26 mouse cellular contexts compared by ENCODE assay signal in genomic region chr6:128429826-128430225, GRCm38 (mm10). TPM values are rescaled to one million over a fixed set of nuclear protein-coding genes. Genes with fewer than 3 reads are reported as not detected.
DNase-seq lines count a peak whose midpoint lies in the region; ATAC-seq and TF ChIP-seq lines count a peak whose summit lies in the region.
"Had no signal": no experiment of that assay in that cellular context is flagged by ENCODE, and none has a peak within 500 bp of the region (broad histone marks: within the 10 kb centered on the region; RNA-seq: fewer than 3 reads in every experiment).

No protein-coding gene starts in this region.

- H3K4me1 ChIP-seq in lung, adult 2 months (ENCODE audit: control insufficient read depth, insufficient read depth, low read length), result peaks cover 3% of the 10 kb centered on the region; the same call in 1 of the 2 replicates
- no peaks in the 10 kb centered on the region for H3K4me1 ChIP-seq in stomach, postnatal 0 days (replicated peaks; ENCODE audit: control insufficient read depth, insufficient read depth)
- H3K4me1 ChIP-seq in liver, embryonic 12.5 days, result peaks cover 37% of the 10 kb centered on the region

- peaks cover 35% of the 10 kb centered on the region for H3K36me3 ChIP-seq in stomach, postnatal 0 days (ENCODE audit: control insufficient read depth, insufficient read depth, low read length)
- peaks cover 74% of the 10 kb centered on the region for H3K36me3 ChIP-seq in liver, embryonic 12.5 days

- H3K4me2 ChIP-seq in stomach, postnatal 0 days (replicated peaks; ENCODE audit: low read depth), result no peak overlapping the region
- H3K4me2 ChIP-seq in liver, embryonic 12.5 days, result no peak overlapping the region
- H3K4me2 ChIP-seq: embryonic facial prominence, embryonic 15.5 days; heart, embryonic 13.5 days; hindbrain, embryonic 15.5 days had no signal

- H3K27me3 ChIP-seq in stomach, postnatal 0 days (ENCODE audit: control insufficient read depth, insufficient read depth, low read length), result no peaks in the 10 kb centered on the region
- no peaks in the 10 kb centered on the region for H3K27me3 ChIP-seq in liver, embryonic 12.5 days (replicated peaks)
- H3K27me3 ChIP-seq: embryonic facial prominence, embryonic 15.5 days; heart, embryonic 13.5 days; hindbrain, embryonic 15.5 days had no signal

- no peak for TF ChIP-seq CTCF in lung, adult 2 months (IDR thresholded peaks at IDR 0.05; ENCODE audit: insufficient read depth, low read length)
- no peak for TF ChIP-seq CTCF in stomach, postnatal 0 days (IDR thresholded peaks at IDR 0.05; ENCODE audit: low read depth)

- DNase-seq in cerebellum, adult 9-11 months, result peak; percentile 5
- no peak for DNase-seq in cerebellum, adult 11-12 months
- DNase-seq in lung, postnatal 25 days (ENCODE audit: low spot score), result peak; percentile 18
- DNase-seq in lung, adult 2 months, result no peak
- peak; percentile 53 for DNase-seq in ZHBTc4 (ENCODE audit: low read depth, low spot score)
- no peak for DNase-seq in stomach, postnatal 0 days (ENCODE audit: low spot score)
- DNase-seq in liver, result no peak
- DNase-seq: adrenal gland, postnatal 14 days; B cell, adult 2 months; cerebellum, adult 2 months; cerebellum, postnatal 14 days; embryo, embryonic 11 days; gastrocnemius, adult 2 months; gastrocnemius, postnatal 25 days; heart, postnatal 36 days had no signal

- H3K9me3 ChIP-seq in stomach, postnatal 0 days (ENCODE audit: control insufficient read depth, low read length), result no peaks in the 10 kb centered on the region
- no peaks in the 10 kb centered on the region for H3K9me3 ChIP-seq in liver, embryonic 12.5 days (replicated peaks)
- H3K9me3 ChIP-seq: embryonic facial prominence, embryonic 15.5 days; forebrain, embryonic 10.5 days; heart, embryonic 13.5 days; hindbrain, embryonic 15.5 days had no signal

- TF ChIP-seq POLR2A in lung, adult 2 months (IDR thresholded peaks at IDR 0.05; ENCODE audit: borderline replicate concordance, extremely low read depth, low read depth, low read length), result no peak

- TF ChIP-seq EP300 in stomach, postnatal 0 days (optimal IDR thresholded peaks at IDR 0.05), result no peak

- no peak overlapping the region for H3K4me3 ChIP-seq in lung, adult 2 months (replicated peaks; ENCODE audit: extremely low read depth, low read depth, low read length)
- no peak overlapping the region for H3K4me3 ChIP-seq in stomach, postnatal 0 days (ENCODE audit: low read depth, low read length)
- H3K4me3 ChIP-seq in liver, embryonic 12.5 days, result no peak overlapping the region
- H3K4me3 ChIP-seq: embryonic facial prominence, embryonic 15.5 days; erythroblast, embryonic 14.5 days; forebrain, embryonic 10.5 days; gastrocnemius, adult 2 months; heart, embryonic 13.5 days; hindbrain, embryonic 15.5 days had no signal

- 64% methylated on average over 6 of the region's 6 CpGs for WGBS in lung, adult 2 months
- WGBS in stomach, postnatal 0 days, result 81% methylated on average over 6 of the region's 6 CpGs
- 68% methylated on average over 6 of the region's 6 CpGs for WGBS in liver, embryonic 12.5 days (ENCODE audit: insufficient replicate concordance)

- H3K9ac ChIP-seq in stomach, postnatal 0 days (ENCODE audit: low read length), result no peak overlapping the region
- H3K9ac ChIP-seq in liver, embryonic 12.5 days, result no peak overlapping the region
- H3K9ac ChIP-seq: embryonic facial prominence, embryonic 15.5 days; heart, embryonic 13.5 days; hindbrain, embryonic 15.5 days had no signal

- peak; percentile 55; the same call in 1 of the 2 replicates for ATAC-seq in stomach, postnatal 0 days (ENCODE audit: low FRiP score, low TSS enrichment)
- ATAC-seq in liver, embryonic 12.5 days, result no peak
- ATAC-seq: CD4-positive, CD25-positive, alpha-beta regulatory T cell, adult 4 months; forebrain, embryonic 14.5 days had no signal

- H3K27ac ChIP-seq in stomach, postnatal 0 days (replicated peaks), result no peak overlapping the region
- H3K27ac ChIP-seq in liver, embryonic 12.5 days, result no peak overlapping the region
- H3K27ac ChIP-seq: embryonic facial prominence, embryonic 15.5 days; forebrain, embryonic 10.5 days; gastrocnemius, adult 2 months; heart, embryonic 13.5 days; hindbrain, embryonic 15.5 days had no signal

RNA-seq across cellular contexts. Expression of gene Itfg2, which starts 5.1 kb away (rescaled TPM):
- polyA plus RNA-seq in lung, adult 2 months (2012; rRNA removed), result 22.6 and 31.5 TPM in 2 replicates
- polyA plus RNA-seq in stomach, postnatal 0 days (2015; fragmentation: Nextera tagmentation; extraction: Ambion mirVana), result 13.6 and 14.8 TPM in 2 replicates
- 18.5 and 20.3 TPM in 2 replicates for polyA plus RNA-seq in liver, embryonic 12.5 days (2016; fragmentation: Nextera tagmentation; extraction: Ambion mirVana)

RNA-seq across cellular contexts. Expression of gene Fkbp4, which starts 8.7 kb away (rescaled TPM):
- polyA plus RNA-seq in lung, adult 2 months (2012; rRNA removed), result 85.8 and 106 TPM in 2 replicates
- 180 TPM in 2 replicates for polyA plus RNA-seq in stomach, postnatal 0 days (2015; fragmentation: Nextera tagmentation; extraction: Ambion mirVana)
- 332 and 346 TPM in 2 replicates for polyA plus RNA-seq in liver, embryonic 12.5 days (2016; fragmentation: Nextera tagmentation; extraction: Ambion mirVana)

RNA-seq across cellular contexts. Expression of gene Nrip2, which starts 30.7 kb away (rescaled TPM):
- polyA plus RNA-seq in lung, adult 2 months (2012; rRNA removed), result 0.31 and 0.45 TPM in 2 replicates
- 2.2 and 3.4 TPM in 2 replicates for polyA plus RNA-seq in stomach, postnatal 0 days (2015; fragmentation: Nextera tagmentation; extraction: Ambion mirVana)
- polyA plus RNA-seq in liver, embryonic 12.5 days (2016; fragmentation: Nextera tagmentation; extraction: Ambion mirVana), result 1.3 and 1.6 TPM in 2 replicates
- polyA plus RNA-seq: erythroblast, embryonic 14.5 days had no signal

RNA-seq across cellular contexts. Expression of gene Gm44596, which starts 54.5 kb away (rescaled TPM):
- polyA plus RNA-seq in lung, adult 2 months (2012; rRNA removed), result not detected in 2 replicates
- polyA plus RNA-seq in stomach, postnatal 0 days (2015; fragmentation: Nextera tagmentation; extraction: Ambion mirVana), result not detected in 2 replicates
- not detected in 2 replicates for polyA plus RNA-seq in liver, embryonic 12.5 days (2016; fragmentation: Nextera tagmentation; extraction: Ambion mirVana)
- polyA plus RNA-seq: CD4-positive, CD25-positive, alpha-beta regulatory T cell, adult 4 months; cerebellum, adult 2 months; embryonic facial prominence, embryonic 11.5 days; embryonic facial prominence, embryonic 15.5 days; erythroblast, embryonic 14.5 days; forebrain, embryonic 10.5 days; forebrain, embryonic 14.5 days; heart, embryonic 13.5 days; heart, postnatal 0 days; hindbrain, embryonic 11.5 days; hindbrain, embryonic 15.5 days had no signal

RNA-seq across cellular contexts. Expression of gene Tex52, which starts 54.6 kb away (rescaled TPM):
- polyA plus RNA-seq in lung, adult 2 months (2012; rRNA removed), result 0.10 and 0.18 TPM in 2 replicates
- polyA plus RNA-seq in stomach, postnatal 0 days (2015; fragmentation: Nextera tagmentation; extraction: Ambion mirVana), result 0.10 and 0.18 TPM in 2 replicates
- not detected in 2 replicates for polyA plus RNA-seq in liver, embryonic 12.5 days (2016; fragmentation: Nextera tagmentation; extraction: Ambion mirVana)
- polyA plus RNA-seq: CD4-positive, CD25-positive, alpha-beta regulatory T cell, adult 4 months; heart, postnatal 0 days had no signal

Comparison
In these comparisons a context has a peak if more than half of its experiments do, and no peak if none do; other contexts are left out.
1. DNase-seq: peak in cerebellum, adult 9-11 months (single experiment), lung, postnatal 25 days (single experiment) and ZHBTc4 (single experiment); none in cerebellum, adult 11-12 months (single experiment), lung, adult 2 months (single experiment), stomach, postnatal 0 days (single experiment) and liver (single experiment).